Mouse (Mus musculus) lung, adult 2 months (tissue): ENCODE measurements around the gene Arid1b. TPM values are rescaled to one million over a fixed set of nuclear protein-coding genes. Genes with fewer than 3 reads are reported as not detected.

Experiments
- DNase-seq: peaks from one replicate; pipeline ENCODE4 v3.0.0; 2022
- H3K4me1 ChIP-seq: fragments of 200-500 bp; 2 replicates; pipeline ENCODE4 v1.6.1; 2011; ENCODE audit warnings: low read length; ENCODE audit not compliant: control insufficient read depth, insufficient read depth
- H3K4me3 ChIP-seq: fragments of 200-500 bp; replicated peaks from 2 replicates; pipeline ENCODE3; 2011; ENCODE audit warnings: low read depth, mild to moderate bottlenecking, control low read depth, low read length; ENCODE audit errors: extremely low read depth
- CTCF ChIP-seq: fragments of 200-500 bp; IDR thresholded peaks from 2 replicates; pipeline ENCODE4 v1.5.1; 2011; ENCODE audit warnings: mild to moderate bottlenecking, low read length, control low read depth; ENCODE audit not compliant: insufficient read depth
- POLR2A ChIP-seq: fragments of 200-500 bp; IDR thresholded peaks from 2 replicates; pipeline ENCODE4 v1.6.1; 2011; ENCODE audit warnings: low read depth, mild to moderate bottlenecking, control low read depth, low read length, borderline replicate concordance; ENCODE audit errors: extremely low read depth
- WGBS: fragments of 180-500 bp; shearing (Covaris S2); methylation state at CpG from one replicate; pipeline ENCODE4 v1.1.7; 2018; 5-methylcytosine and 5-hydroxymethylcytosine counted together
- polyA plus RNA-seq: library from polyadenylated mRNA; depleted of rRNA; stranded (reverse); fragments of >200 nt; gene quantifications from 2 replicates; pipeline ENCODE4 v1.2.3, GENCODE M21; 2012

The Arid1b gene
- polyA plus RNA-seq, 1 experiment: 60.1 TPM

DNA sequence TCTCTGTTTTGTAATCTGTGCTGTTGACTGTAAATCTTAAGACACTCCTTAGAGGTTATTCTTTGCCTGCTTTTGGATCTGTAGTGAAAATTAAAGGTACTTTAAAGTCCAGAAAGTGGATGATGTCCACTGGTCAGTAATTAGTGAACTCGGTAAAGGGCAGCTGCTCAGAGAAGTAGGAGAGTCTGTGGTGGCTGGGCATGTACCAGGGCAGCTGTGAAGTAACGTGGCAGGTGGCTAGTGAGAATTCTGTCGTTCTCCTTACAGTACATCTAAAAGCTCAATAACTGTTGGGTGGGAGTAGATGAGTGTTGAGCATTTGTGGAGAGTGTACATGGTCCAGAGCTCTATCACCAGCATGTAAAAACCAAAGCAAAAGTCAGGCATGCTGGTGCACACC is 67.1 kb downstream of the Arid1b start:
- WGBS: 65% methylated on average over 3 of the region's 3 CpGs
- no peak for DNase-seq
- Histone ChIP-seq H3K4me3 (no peak overlapping the region), H3K4me1 (peaks cover 27% of the 10 kb centered on the region)
- no peak for TF ChIP-seq POLR2A
- no peak for TF ChIP-seq CTCF

GRCm38 (mm10) chr17:5061593-5061992 is 67.5 kb downstream of the Arid1b start:
- TF ChIP-seq CTCF: no peak
- TF ChIP-seq POLR2A: no peak
- WGBS: 43% methylated on average over 5 of the region's 5 CpGs

GRCm38 (mm10) chr17:5063471-5064176 is 69.5 kb downstream of the Arid1b start:
- no peak for DNase-seq
- Histone ChIP-seq H3K4me3 (no peak overlapping the region), H3K4me1 (peaks cover 26% of the 10 kb centered on the region)
- whole genome bisulfite sequencing: 72% methylated on average over 9 of the region's 9 CpGs
- TF ChIP-seq CTCF (no peak), POLR2A (no peak)

More at GRCm38 (mm10) chr17:5061593-5061992, 67.5 kb downstream of the Arid1b start:
- Histone ChIP-seq H3K4me1 (peaks cover 27% of the 10 kb centered on the region), H3K4me3 (no peak overlapping the region)
- DNase-seq: no peak

GRCm38 (mm10) chr17:5064777-5065176 is 70.6 kb downstream of the Arid1b start:
- Histone ChIP-seq H3K4me1 (peaks cover 24% of the 10 kb centered on the region), H3K4me3 (no peak overlapping the region)
- DNase-seq: no peak
- 79% methylated on average over 6 of the region's 6 CpGs for WGBS
- no peak for TF ChIP-seq POLR2A
- TF ChIP-seq CTCF: no peak

GRCm38 (mm10) chr17:5065270-5065669 is 71.1 kb downstream of the Arid1b start:
- DNase-seq: no peak
- peaks cover 24% of the 10 kb centered on the region for H3K4me1 ChIP-seq
- 75% methylated on average over 6 of the region's 6 CpGs for WGBS
- TF ChIP-seq CTCF (no peak), POLR2A (no peak)
- H3K4me3 ChIP-seq: no peak overlapping the region

- no peak for DNase-seq
- Histone ChIP-seq H3K4me1 (peaks cover 13% of the 10 kb centered on the region), H3K4me3 (no peak overlapping the region)
- 84% methylated on average over 8 of the region's 8 CpGs for WGBS
- TF ChIP-seq CTCF: no peak
Observed at GRCm38 (mm10) chr17:5066835-5067234, 72.7 kb downstream of the Arid1b start.

- no peak for TF ChIP-seq CTCF
- TF ChIP-seq POLR2A: no peak
- no peak for DNase-seq
- peaks cover 10% of the 10 kb centered on the region for H3K4me1 ChIP-seq
- H3K4me3 ChIP-seq: no peak overlapping the region
- 52% methylated on average over 4 of the region's 4 CpGs for WGBS
Observed at GRCm38 (mm10) chr17:5067264-5067663, 73.1 kb downstream of the Arid1b start.

DNA sequence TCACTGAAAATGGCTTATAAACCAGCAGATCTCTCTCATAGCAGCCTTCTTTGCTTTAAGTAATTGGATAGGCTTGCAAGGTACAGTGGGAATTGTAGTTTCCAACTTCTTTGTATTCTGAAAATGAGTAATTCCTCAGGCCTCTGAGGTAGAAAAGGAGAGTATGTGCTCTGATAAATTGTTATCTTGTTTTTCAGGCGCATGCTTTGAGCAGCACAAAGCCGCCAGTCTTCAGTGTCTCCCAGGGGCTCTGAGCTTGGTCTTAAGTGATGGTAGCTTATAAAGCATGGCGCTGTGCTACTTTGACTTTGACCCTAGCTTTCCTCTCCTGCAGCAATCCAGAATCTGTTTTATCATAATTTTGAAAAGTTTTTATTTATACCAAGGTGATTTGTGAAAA is 76.3 kb downstream of the Arid1b start:
- TF ChIP-seq POLR2A (no peak), CTCF (no peak)
- Histone ChIP-seq H3K4me1 (peaks cover 12% of the 10 kb centered on the region), H3K4me3 (no peak overlapping the region)
- DNase-seq: no peak
- 86% methylated on average over 3 of the region's 3 CpGs for WGBS

DNA sequence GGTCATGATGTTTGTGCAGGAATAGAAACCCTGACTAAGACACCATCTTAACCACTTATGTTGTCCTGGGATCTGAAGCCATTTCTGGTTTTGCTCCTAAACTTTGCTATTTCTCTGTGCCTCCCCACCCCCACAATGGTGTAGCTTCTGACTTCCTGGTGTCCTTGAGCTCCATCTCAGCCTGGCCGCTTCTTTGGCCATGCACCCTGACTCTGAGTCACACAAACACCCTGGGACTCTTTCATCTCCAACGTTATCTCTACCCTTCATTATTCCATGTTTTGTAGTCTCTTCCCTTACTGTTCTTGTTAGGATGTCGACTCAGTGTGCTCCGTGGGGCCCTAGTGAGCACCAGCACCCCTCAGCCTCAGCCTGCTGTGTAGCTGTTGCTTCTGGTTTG is 78.4 kb downstream of the Arid1b start:
- WGBS: 57% methylated on average over 4 of the region's 4 CpGs
- H3K4me3 ChIP-seq: no peak overlapping the region
- TF ChIP-seq POLR2A (no peak), CTCF (no peak)

DNA sequence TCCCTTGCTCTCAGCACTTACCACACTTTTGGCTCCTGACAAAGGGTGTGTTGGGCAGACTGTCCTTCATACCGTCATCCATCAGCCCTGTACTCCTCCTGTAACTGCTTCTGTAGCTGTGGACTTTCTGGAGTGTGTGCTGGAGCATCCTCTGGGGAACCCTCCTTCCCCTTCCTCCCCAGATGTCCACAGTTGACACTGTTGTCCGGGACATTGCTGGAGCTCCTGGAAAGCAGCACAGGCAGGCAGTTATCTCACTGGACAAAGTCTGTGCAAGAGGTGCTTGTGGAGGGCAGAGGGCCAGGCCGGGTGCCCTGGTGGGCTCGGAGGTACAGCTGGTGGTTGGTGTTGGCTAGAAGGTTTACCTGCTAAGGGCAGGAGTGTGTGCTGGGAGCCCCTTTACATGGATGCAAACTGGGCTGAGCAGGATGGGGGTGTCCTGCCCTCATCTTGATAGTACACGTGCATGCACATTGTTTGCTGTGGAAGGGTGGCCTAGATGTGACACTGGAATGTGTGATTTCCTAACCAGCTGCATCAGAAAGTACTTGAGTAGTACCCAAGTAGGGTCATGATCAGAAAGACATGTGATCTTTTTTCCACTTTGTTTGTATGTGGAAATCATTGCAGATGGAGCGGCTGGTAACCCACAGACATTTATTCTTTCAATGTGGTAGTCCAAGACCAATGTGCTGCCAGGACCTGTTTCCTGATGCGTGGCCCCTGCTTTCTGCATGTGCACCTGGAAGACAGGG is 80.8 kb downstream of the Arid1b start:
- no peak for TF ChIP-seq CTCF
- no peak for TF ChIP-seq POLR2A
- 53% methylated on average over 7 of the region's 7 CpGs for WGBS
- peaks cover 4% of the 10 kb centered on the region; the same call in 1 of the 2 replicates for H3K4me1 ChIP-seq
- DNase-seq: no peak
- no peak overlapping the region for H3K4me3 ChIP-seq

More for the DNA sequence above, 78.4 kb downstream of the Arid1b start:
- peaks cover 12% of the 10 kb centered on the region for H3K4me1 ChIP-seq
- DNase-seq: no peak
